Mouse (Mus musculus): Measurements from ENCODE around the gene Faim2. TPM values are rescaled to one million over a fixed set of nuclear protein-coding genes. Genes with fewer than 3 reads are reported as not detected.

The Faim2 gene
- polyA plus RNA-seq, 1 experiment from 2014 or later: 22.2 TPM

GRCm38 (mm10) chr15:99505324-99506095 lies 22.5 kb downstream of the Faim2 start:
- Histone ChIP-seq H3K9me3 (no peaks in the 10 kb centered on the region), H3K9ac (no peak overlapping the region), H3K4me2 (no peak overlapping the region), H3K27me3 (no peaks in the 10 kb centered on the region), H3K27ac (replicated peaks) (no peak overlapping the region), H3K36me3 (no peaks in the 10 kb centered on the region), H3K4me1 (replicated peaks) (peaks cover 31% of the 10 kb centered on the region), H3K4me3 (no peak overlapping the region)
- 84% methylated on average over 15 of the region's 15 CpGs for WGBS
- ATAC-seq (ENCODE audit: low read depth): no peak

GRCm38 (mm10) chr15:99503256-99503655 lies 24.7 kb downstream of the Faim2 start:
- Histone ChIP-seq H3K4me1 (replicated peaks) (peaks cover 31% of the 10 kb centered on the region), H3K9me3 (no peaks in the 10 kb centered on the region), H3K27me3 (no peaks in the 10 kb centered on the region), H3K27ac (replicated peaks) (no peak overlapping the region), H3K36me3 (no peaks in the 10 kb centered on the region), H3K4me2 (no peak overlapping the region), H3K4me3 (no peak overlapping the region), H3K9ac (no peak overlapping the region)
- no peak for ATAC-seq (ENCODE audit: low read depth)
- WGBS: 78% methylated on average over 5 of the region's 5 CpGs

GRCm38 (mm10) chr15:99502311-99502831 lies 25.6 kb downstream of the Faim2 start:
- Histone ChIP-seq H3K27ac (replicated peaks) (peak overlapping the region; percentile 79), H3K27me3 (no peaks in the 10 kb centered on the region), H3K4me3 (no peak overlapping the region), H3K4me1 (replicated peaks) (peaks cover 40% of the 10 kb centered on the region), H3K9ac (peak overlapping the region; percentile 38; the same call in 1 of the 2 replicates), H3K4me2 (peak overlapping the region; percentile 3; the same call in 1 of the 2 replicates), H3K9me3 (no peaks in the 10 kb centered on the region), H3K36me3 (no peaks in the 10 kb centered on the region)
- ATAC-seq (ENCODE audit: low read depth): peak; percentile 26; the same call in 1 of the 2 replicates
- 34% methylated on average over 12 of the region's 12 CpGs for WGBS

- no peaks in the 10 kb centered on the region for H3K9me3 ChIP-seq
- 49% methylated on average over 20 of the region's 20 CpGs for WGBS
- H3K27ac ChIP-seq (replicated peaks): peak overlapping the region; percentile 79
- no peak overlapping the region for H3K4me3 ChIP-seq
- peak overlapping the region; percentile 38; the same call in 1 of the 2 replicates for H3K9ac ChIP-seq
- no peaks in the 10 kb centered on the region for H3K36me3 ChIP-seq
- H3K4me2 ChIP-seq: peak overlapping the region; percentile 3; the same call in 1 of the 2 replicates
- peak; percentile 22; the same call in 1 of the 2 replicates for ATAC-seq (ENCODE audit: low read depth)
- H3K4me1 ChIP-seq (replicated peaks): peaks cover 45% of the 10 kb centered on the region
- H3K27me3 ChIP-seq: no peaks in the 10 kb centered on the region
Observed at GRCm38 (mm10) chr15:99501292-99502260, 26.4 kb downstream of the Faim2 start.

GRCm38 (mm10) chr15:99500320-99500719 lies 27.6 kb downstream of the Faim2 start:
- Histone ChIP-seq H3K27ac (replicated peaks) (no peak overlapping the region), H3K4me1 (replicated peaks) (peaks cover 40% of the 10 kb centered on the region), H3K36me3 (no peaks in the 10 kb centered on the region), H3K4me3 (no peak overlapping the region), H3K27me3 (no peaks in the 10 kb centered on the region), H3K4me2 (no peak overlapping the region), H3K9ac (no peak overlapping the region), H3K9me3 (no peaks in the 10 kb centered on the region)
- no peak for ATAC-seq (ENCODE audit: low read depth)
- 68% methylated on average over 5 of the region's 5 CpGs for WGBS

GRCm38 (mm10) chr15:99499726-99500125 lies 28.2 kb downstream of the Faim2 start:
- Histone ChIP-seq H3K27me3 (no peaks in the 10 kb centered on the region), H3K4me1 (replicated peaks) (peaks cover 40% of the 10 kb centered on the region), H3K4me2 (no peak overlapping the region), H3K9me3 (no peaks in the 10 kb centered on the region), H3K4me3 (no peak overlapping the region), H3K36me3 (no peaks in the 10 kb centered on the region), H3K27ac (replicated peaks) (no peak overlapping the region), H3K9ac (no peak overlapping the region)
- WGBS: 47% methylated on average over 6 of the region's 6 CpGs
- no peak for ATAC-seq (ENCODE audit: low read depth)

- Histone ChIP-seq H3K4me1 (replicated peaks) (peaks cover 40% of the 10 kb centered on the region), H3K9me3 (no peaks in the 10 kb centered on the region), H3K4me3 (no peak overlapping the region), H3K36me3 (no peaks in the 10 kb centered on the region), H3K9ac (no peak overlapping the region), H3K4me2 (no peak overlapping the region), H3K27ac (replicated peaks) (no peak overlapping the region), H3K27me3 (no peaks in the 10 kb centered on the region)
- 82% methylated on average over 4 of the region's 4 CpGs for WGBS
- ATAC-seq (ENCODE audit: low read depth): no peak
Observed at GRCm38 (mm10) chr15:99498781-99499180, 29.2 kb downstream of the Faim2 start.

GRCm38 (mm10) chr15:99498356-99498755 lies 29.6 kb downstream of the Faim2 start:
- Histone ChIP-seq H3K27ac (replicated peaks) (no peak overlapping the region), H3K27me3 (no peaks in the 10 kb centered on the region), H3K4me2 (no peak overlapping the region), H3K4me3 (no peak overlapping the region), H3K36me3 (no peaks in the 10 kb centered on the region), H3K9me3 (no peaks in the 10 kb centered on the region), H3K9ac (no peak overlapping the region), H3K4me1 (replicated peaks) (peaks cover 39% of the 10 kb centered on the region)
- WGBS: 87% methylated on average over 4 of the region's 4 CpGs
- no peak for ATAC-seq (ENCODE audit: low read depth)

GRCm38 (mm10) chr15:99497527-99498242 lies 30.3 kb downstream of the Faim2 start:
- H3K4me1 ChIP-seq (replicated peaks): peaks cover 34% of the 10 kb centered on the region
- no peak overlapping the region for H3K4me2 ChIP-seq
- H3K4me3 ChIP-seq: no peak overlapping the region
- H3K27me3 ChIP-seq: no peaks in the 10 kb centered on the region
- H3K27ac ChIP-seq (replicated peaks): no peak overlapping the region
- no peaks in the 10 kb centered on the region for H3K36me3 ChIP-seq
- 53% methylated on average over 12 of the region's 12 CpGs for WGBS
- H3K9ac ChIP-seq: 0 out of 2 replicates have a peak overlapping the region, but pooled peaks have one; percentile 8
- no peak for ATAC-seq (ENCODE audit: low read depth)
- no peaks in the 10 kb centered on the region for H3K9me3 ChIP-seq

GRCm38 (mm10) chr15:99497061-99497460 lies 30.9 kb downstream of the Faim2 start:
- Histone ChIP-seq H3K4me2 (no peak overlapping the region), H3K9ac (0 out of 2 replicates have a peak overlapping the region, but pooled peaks have one; percentile 8), H3K27ac (replicated peaks) (no peak overlapping the region), H3K4me3 (no peak overlapping the region), H3K36me3 (no peaks in the 10 kb centered on the region), H3K27me3 (no peaks in the 10 kb centered on the region), H3K4me1 (replicated peaks) (peaks cover 28% of the 10 kb centered on the region), H3K9me3 (no peaks in the 10 kb centered on the region)
- peak; percentile 81 for ATAC-seq (ENCODE audit: low read depth)
- WGBS: 14% methylated on average over 4 of the region's 4 CpGs

GRCm38 (mm10) chr15:99484745-99485144 lies 43.2 kb downstream of the Faim2 start:
- H3K9me3 ChIP-seq: no peaks in the 10 kb centered on the region
- H3K36me3 ChIP-seq: no peaks in the 10 kb centered on the region
- no peak for ATAC-seq (ENCODE audit: low read depth)
- H3K4me2 ChIP-seq: no peak overlapping the region
- WGBS: 76% methylated on average over 6 of the region's 6 CpGs
- no peak overlapping the region for H3K4me3 ChIP-seq
- no peak overlapping the region for H3K27ac ChIP-seq (replicated peaks)
- H3K4me1 ChIP-seq (replicated peaks): no peaks in the 10 kb centered on the region
- H3K9ac ChIP-seq: no peak overlapping the region
- no peaks in the 10 kb centered on the region for H3K27me3 ChIP-seq

Data from neural tube, embryonic 13.5 days (tissue).